Mouse (Mus musculus): Measurements from ENCODE around the gene Selenbp1.
A peak's percentile ranks its signal among the peaks of the same experiment; 100 is the strongest.
"Not testable (repeated sequence)": the region's sequence is repeated elsewhere in the genome, so short reads cannot be mapped to it uniquely, and the experiment has no call there.

Gene Selenbp1

GRCm38 (mm10) chr3:94932279-94932678 is 577 bp upstream of the Selenbp1 start:
- DNase-seq (ENCODE audit: low spot score) = not testable (repeated sequence)

DNA sequence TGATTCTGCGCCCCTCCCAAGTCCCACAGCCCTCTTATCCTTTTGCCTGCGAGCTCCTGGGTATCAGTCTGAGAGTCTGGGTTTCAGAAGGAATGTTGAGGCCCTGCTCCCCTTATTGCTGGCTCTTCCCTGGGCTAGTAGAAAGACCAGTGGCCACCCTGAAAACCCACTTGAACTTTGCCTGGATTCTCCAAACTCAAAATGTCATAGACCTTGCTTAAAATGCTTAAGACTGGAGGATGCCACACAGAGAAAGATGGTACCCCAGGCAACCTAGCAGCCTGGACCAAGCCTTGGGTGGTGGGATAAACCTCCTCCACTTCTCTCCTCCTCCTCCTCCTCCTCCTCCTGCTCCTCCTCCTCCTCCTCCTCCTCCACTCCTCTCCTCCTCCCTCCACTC is 748 bp downstream of the Selenbp1 start:
- not testable (repeated sequence) for DNase-seq (ENCODE audit: low spot score)

DNA sequence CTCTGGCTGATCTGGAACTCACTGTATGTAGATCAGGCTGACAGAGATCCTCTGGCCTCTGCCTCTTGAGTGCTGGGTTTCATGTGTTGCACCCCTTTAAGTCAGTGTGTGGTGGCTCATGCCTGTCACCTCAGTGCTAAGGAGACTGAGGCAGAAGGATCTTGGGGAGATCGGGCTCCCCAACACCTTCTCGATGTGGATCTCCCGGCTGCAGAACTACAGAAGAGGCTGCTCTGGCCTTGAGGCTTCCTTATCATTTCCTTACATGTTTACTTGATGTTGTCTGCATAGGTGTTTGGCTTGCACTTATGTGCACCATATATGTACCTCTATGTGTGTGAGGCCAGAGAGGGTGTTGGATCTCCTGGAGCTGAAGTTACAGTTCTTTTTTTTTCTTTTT is 1.7 kb downstream of the Selenbp1 start:
- not testable (repeated sequence) for DNase-seq (ENCODE audit: low spot score)

- DNase-seq (ENCODE audit: low spot score) = not testable (repeated sequence)
Measured at GRCm38 (mm10) chr3:94935332-94935731, 2.5 kb downstream of the Selenbp1 start.

DNA sequence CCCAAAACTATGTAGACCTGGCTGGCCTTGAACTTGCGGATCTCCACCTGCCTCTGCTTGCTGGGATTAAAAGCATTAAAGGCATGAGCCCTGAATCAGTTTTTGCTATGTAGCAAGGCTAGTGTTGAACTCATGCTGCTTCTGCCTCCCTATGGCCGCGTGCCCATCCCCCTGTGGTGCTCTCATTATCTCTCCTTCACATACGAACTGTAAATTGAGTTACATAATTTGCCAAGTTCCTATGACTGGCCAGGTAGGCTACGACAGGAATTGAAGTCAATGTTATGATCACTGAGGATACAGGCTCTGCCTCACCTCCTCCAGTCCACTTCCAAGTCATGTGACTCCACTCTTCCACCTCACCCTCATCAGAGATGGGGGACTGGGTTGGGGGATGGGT is 3.3 kb downstream of the Selenbp1 start:
- DNase-seq (ENCODE audit: low spot score) = not testable (repeated sequence)

DNA sequence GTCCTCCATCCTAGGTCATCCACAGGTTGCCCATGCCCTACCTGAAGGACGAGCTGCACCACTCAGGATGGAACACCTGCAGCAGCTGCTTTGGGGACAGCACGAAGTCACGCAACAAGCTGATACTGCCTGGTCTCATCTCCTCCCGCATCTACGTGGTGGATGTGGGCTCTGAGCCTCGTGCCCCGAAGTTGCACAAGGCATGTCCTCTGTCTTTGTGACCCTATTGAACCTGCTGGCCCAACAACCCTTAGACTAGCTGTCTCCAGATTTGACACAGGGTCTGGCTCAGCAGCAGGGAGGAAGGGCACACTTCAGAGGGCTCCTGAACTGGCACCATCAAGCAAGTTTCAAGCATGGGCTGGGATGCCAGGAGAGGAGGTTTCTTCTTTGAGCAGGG is 4.3 kb downstream of the Selenbp1 start:
- not testable (repeated sequence) for DNase-seq (ENCODE audit: low spot score)

DNA sequence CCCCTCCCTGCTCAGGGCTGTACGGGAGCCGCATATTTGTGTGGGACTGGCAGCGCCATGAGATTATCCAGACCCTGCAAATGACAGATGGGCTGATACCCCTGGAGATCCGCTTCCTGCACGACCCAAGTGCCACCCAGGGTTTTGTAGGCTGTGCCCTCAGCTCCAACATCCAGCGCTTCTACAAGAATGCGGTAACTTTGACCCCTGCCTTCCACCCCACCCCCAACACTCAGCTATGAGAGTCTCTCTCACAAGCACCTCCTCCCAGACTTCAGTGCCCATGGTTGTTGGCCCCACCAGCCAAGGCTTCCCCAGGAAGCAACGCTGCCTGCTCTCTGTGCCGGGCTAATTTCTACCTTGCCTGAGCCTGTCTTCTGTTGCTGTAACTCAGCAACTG is 7.2 kb downstream of the Selenbp1 start:
- not testable (repeated sequence) for DNase-seq (ENCODE audit: low spot score)

- peak; percentile 62 for DNase-seq (ENCODE audit: low spot score)
Measured at GRCm38 (mm10) chr3:94942211-94942967, 9.5 kb downstream of the Selenbp1 start.

- DNase-seq (ENCODE audit: low spot score) = not testable (repeated sequence)
Measured at GRCm38 (mm10) chr3:94943706-94944105, 10.8 kb downstream of the Selenbp1 start.

DNA sequence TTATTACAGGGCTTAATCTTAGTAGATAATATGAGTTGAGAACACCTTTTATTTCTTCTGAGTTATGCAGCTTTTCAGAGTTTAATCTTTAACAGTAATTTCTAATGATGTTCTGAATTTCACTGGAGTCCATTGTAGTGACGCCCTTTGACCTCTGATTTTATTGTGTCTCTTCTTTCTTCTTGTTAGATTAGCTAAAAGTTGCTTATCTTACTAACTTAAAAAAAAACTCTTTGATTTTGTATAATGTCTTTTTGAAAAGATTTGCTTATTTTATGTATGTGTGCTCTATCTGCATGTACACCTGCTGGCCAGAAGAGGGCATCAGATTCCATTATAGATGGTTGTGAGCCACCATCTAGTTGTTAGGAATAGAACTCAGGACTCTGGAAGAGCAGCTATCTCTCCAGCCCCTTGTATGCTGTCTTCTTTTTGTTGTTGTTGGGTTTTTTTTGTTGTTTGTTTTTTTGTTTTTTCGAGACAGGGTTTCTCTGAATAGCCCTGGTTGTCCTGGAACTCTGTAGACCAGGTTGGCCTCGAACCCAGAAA is 15.3 kb downstream of the Selenbp1 start:
- DNase-seq (ENCODE audit: low spot score) = no peak

GRCm38 (mm10) chr3:94949645-94950044 is 16.8 kb downstream of the Selenbp1 start:
- no peak for DNase-seq (ENCODE audit: low spot score)

DNA sequence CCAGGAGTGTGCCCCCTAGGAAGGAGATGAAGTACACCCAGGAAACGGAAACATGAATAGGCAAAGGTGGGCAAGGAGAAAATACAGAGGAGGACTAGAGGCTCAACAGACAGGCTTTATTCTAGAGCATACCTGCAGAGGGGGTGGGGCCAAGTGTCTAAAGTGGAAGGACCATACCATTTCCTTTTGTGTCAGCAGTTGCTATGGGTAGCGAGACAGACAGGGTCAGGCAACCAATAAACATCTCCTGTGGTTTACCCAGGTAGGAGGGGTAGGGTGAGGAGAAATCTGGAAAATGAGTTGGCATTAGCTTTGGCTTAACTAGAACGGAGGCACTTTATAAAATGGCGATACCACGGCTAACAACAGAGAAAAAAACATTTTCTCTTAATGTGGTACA is 19.9 kb downstream of the Selenbp1 start:
- DNase-seq (ENCODE audit: low spot score) = no peak

DNA sequence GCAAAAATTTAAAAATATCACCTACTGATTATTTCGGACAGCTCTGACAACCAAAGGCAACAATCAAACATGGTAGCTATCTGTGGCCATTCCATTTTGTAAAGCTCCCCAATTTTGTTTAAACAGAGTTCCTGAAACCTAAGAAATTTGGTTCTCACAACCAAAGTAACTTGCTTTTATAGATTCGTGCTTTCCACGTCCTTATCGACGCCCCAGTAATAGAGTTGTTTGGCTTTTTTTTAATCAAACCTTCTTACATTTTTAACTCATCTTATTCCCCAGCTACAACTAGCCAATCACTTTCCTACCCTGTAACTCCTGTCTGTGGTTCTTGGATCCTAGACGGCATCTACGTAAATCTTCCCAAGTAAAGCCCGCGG is 20.5 kb downstream of the Selenbp1 start:
- no peak for DNase-seq (ENCODE audit: low spot score)

GRCm38 (mm10) chr3:94953764-94954616 is 21.1 kb downstream of the Selenbp1 start, which contains the start of gene Rfx5:
Gene Rfx5 (plus strand): TSS chr3:94954075.
- peak; percentile 82 for DNase-seq (ENCODE audit: low spot score)

DNA sequence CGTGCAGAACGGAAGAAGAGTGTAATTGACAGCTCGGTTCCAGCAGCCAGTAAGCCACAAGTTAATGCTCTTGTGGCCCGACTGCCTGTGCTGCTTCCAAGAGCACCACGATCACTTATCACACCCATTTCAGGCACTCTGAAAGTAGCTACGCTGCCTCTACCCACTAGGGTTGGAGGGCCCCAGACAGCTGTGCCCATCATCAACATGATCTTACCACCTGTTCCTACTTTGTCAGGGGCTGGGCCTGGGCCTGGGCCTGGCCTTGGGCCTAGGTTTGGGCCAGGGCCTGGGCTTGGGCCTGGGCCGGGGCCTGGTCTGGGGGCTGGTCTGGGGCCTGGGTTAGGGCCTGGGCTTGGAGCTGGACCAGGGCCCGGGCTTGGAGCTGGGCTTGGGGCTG is 25.4 kb downstream of the Selenbp1 start:
- DNase-seq (ENCODE audit: low spot score) = no peak

GRCm38 (mm10) chr3:94959871-94960270 is 27.0 kb downstream of the Selenbp1 start:
- DNase-seq (ENCODE audit: low spot score) = no peak

DNA sequence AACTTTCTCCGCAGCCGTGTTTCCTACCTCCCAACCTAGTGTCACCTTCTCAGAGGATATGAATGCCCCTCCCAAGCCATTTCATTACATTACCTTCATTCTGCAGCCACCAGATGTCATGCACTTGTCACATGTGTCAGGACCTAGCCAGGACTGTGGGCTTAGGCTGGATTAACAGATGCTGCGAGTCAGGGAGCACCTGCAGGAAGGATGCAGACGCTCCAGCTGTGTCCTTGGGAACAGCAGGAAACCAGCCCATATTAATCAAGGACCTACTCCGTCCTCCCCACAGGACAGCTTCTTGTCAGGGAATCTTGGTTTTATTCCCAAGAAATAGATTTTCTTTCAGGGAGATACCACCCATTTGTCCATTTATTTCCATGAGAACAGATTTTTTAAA is 27.5 kb downstream of the Selenbp1 start:
- no peak for DNase-seq (ENCODE audit: low spot score)

DNA sequence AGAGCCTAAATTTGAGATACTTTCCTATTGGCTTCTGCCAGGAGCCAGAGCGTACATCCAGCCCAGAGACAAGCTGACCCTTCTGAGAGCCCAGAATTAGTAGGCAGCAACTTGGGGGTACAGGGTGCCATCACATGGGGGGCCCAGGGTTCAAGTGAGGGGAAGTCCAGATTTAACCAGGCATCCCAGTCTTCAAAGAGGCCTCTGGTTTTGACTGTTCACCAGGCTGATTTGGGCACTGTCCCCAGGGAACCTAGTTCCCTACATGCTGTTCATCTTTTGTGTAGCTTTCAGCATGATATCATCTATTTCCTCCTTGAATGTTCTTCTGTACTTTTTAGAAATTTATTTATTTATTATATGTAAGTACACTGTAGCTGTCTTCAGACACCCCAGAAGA is 32.1 kb downstream of the Selenbp1 start:
- DNase-seq (ENCODE audit: low spot score) = no peak

DNA sequence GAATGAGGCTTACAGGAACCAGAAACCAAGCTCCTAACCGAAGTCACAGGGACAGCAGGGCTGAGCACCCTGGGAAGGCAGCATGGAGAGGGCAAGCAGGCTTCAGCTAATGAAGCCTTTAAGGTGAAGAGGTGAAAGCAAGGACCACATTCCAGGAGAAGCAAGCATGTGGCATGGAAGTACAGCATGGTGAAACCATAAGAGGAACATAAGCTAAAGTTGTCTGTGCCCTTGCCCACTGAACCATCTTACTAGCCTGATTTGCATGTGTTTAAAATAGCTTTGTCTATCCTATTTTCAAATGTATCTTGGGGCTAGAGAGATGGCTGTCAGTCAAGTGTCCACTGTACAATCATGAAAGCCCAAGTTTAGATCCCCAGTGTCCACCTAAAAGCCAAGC is 33.0 kb downstream of the Selenbp1 start:
- DNase-seq (ENCODE audit: low spot score) = no peak

- no peak for DNase-seq (ENCODE audit: low spot score)
Measured at GRCm38 (mm10) chr3:94972552-94972951, 39.7 kb downstream of the Selenbp1 start.

GRCm38 (mm10) chr3:94973620-94974019 is 40.8 kb downstream of the Selenbp1 start:
- DNase-seq (ENCODE audit: low spot score) = no peak

- DNase-seq (ENCODE audit: low spot score) = no peak
Measured at GRCm38 (mm10) chr3:94974026-94974527, 41.2 kb downstream of the Selenbp1 start.
